Mouse (Mus musculus) MEL (cell line): ENCODE measurements at regions not wholly inside any gene's neighbourhood (a gene's known extent, or its start where the extent isn't known, plus 50 kb on each side); places are given as distances from the start of the nearest gene placed in this dataset.

ENCODE experiments used
- DNase-seq: peaks from one replicate; pipeline ENCODE4 v3.0.0; 2011; ENCODE audit warnings: low read depth, low spot score
- H3K27ac ChIP-seq: 2 replicates; pipeline ENCODE4 v1.5.1; 2012; ENCODE audit warnings: low read depth, mild to moderate bottlenecking, control low read depth, low read length, moderate library complexity; ENCODE audit not compliant: control insufficient read depth
- H3K27me3 ChIP-seq, 2 experiments: fragments of 150-350 bp in 1 of 2; sonication (generic) in 1 of 2; 2 replicates each; pipeline ENCODE4 v1.6.1; 2012; ENCODE audit warnings: low read length in 2 of 2, mild to moderate bottlenecking in 2 of 2, improper control_type of control experiment in 1 of 2, moderate library complexity in 1 of 2; ENCODE audit not compliant: insufficient read depth in 2 of 2, control insufficient read depth in 1 of 2
- H3K36me3 ChIP-seq, 2 experiments: 2 replicates each; pipeline ENCODE4 v1.6.1; 2012 to 2014; ENCODE audit warnings: low read length in 2 of 2, improper control_type of control experiment in 1 of 2, inconsistent platforms in 1 of 2, mild to moderate bottlenecking in 1 of 2; ENCODE audit not compliant: insufficient read depth in 2 of 2, control insufficient read depth in 1 of 2
- H3K4me1 ChIP-seq, 2 experiments: fragments of 150-350 bp in 1 of 2; sonication (generic) in 1 of 2; 2 replicates each; pipeline ENCODE4 v1.6.1; 2012; ENCODE audit warnings: low read length in 2 of 2, improper control_type of control experiment in 1 of 2, mild to moderate bottlenecking in 1 of 2; ENCODE audit not compliant: insufficient read depth in 2 of 2, control insufficient read depth in 1 of 2
- H3K4me3 ChIP-seq, 2 experiments: fragments of 150-350 bp in 1 of 2; sonication (generic) in 1 of 2; 2 replicates each; pipeline ENCODE4 v1.5.1; 2012; ENCODE audit warnings: low read depth in 2 of 2, low read length in 2 of 2, mild to moderate bottlenecking in 2 of 2, moderate library complexity in 2 of 2, control low read depth in 1 of 2, improper control_type of control experiment in 1 of 2; ENCODE audit not compliant: control insufficient read depth in 1 of 2, insufficient read depth in 1 of 2
- H3K79me2 ChIP-seq: 2 replicates; pipeline ENCODE4 v1.6.1; 2012; ENCODE audit warnings: mild to moderate bottlenecking, low read length, moderate library complexity; ENCODE audit not compliant: control insufficient read depth, poor library complexity, insufficient read depth
- H3K9ac ChIP-seq: 2 replicates; pipeline ENCODE4 v1.6.1; 2012; ENCODE audit warnings: low read depth, mild to moderate bottlenecking, control low read depth, low read length, moderate library complexity; ENCODE audit not compliant: control insufficient read depth, poor library complexity, severe bottlenecking
- H3K9me3 ChIP-seq: fragments of 150-350 bp; sonication (generic); replicated peaks from 2 replicates; pipeline ENCODE4 v1.6.1; 2012; ENCODE audit warnings: mild to moderate bottlenecking, low read length, improper control_type of control experiment, moderate library complexity; ENCODE audit not compliant: insufficient read depth
- BHLHE40 ChIP-seq: IDR thresholded peaks from 2 replicates; pipeline ENCODE4 v1.6.1; 2012; ENCODE audit warnings: low read depth, mild to moderate bottlenecking, inconsistent platforms, low read length, improper control_type of control experiment, borderline replicate concordance
- CHD1 ChIP-seq: IDR thresholded peaks from 2 replicates; pipeline ENCODE4 v1.6.1; 2012; ENCODE audit warnings: low read depth, mild to moderate bottlenecking, inconsistent platforms, low read length, improper control_type of control experiment
- CTCF ChIP-seq, 3 experiments: IDR thresholded peaks in 2 of 3; conservative IDR thresholded peaks in 1 of 3; 2 replicates each; pipeline ENCODE4 v1.5.1; 2011 to 2012; ENCODE audit warnings: low read length in 3 of 3, low read depth in 2 of 3, mild to moderate bottlenecking in 2 of 3, improper control_type of control experiment in 1 of 3, inconsistent platforms in 1 of 3, mixed read lengths in 1 of 3, moderate library complexity in 1 of 3; ENCODE audit not compliant: control insufficient read depth in 1 of 3, insufficient read depth in 1 of 3, poor library complexity in 1 of 3, severe bottlenecking in 1 of 3
- EP300 ChIP-seq, 2 experiments: IDR thresholded peaks; 2 replicates each; pipeline ENCODE4 v1.6.1; 2011; ENCODE audit warnings: improper control_type of control experiment in 2 of 2, low read length in 2 of 2, low read depth in 1 of 2, mild to moderate bottlenecking in 1 of 2
- GATA1 ChIP-seq: IDR thresholded peaks from 2 replicates; pipeline ENCODE4 v1.6.1; 2011; ENCODE audit warnings: low read depth, low read length, improper control_type of control experiment
- JUND ChIP-seq: IDR thresholded peaks from 2 replicates; pipeline ENCODE4 v1.6.1; 2011; ENCODE audit warnings: low read depth, mild to moderate bottlenecking, improper control_type of control experiment, low read length
- KAT2A ChIP-seq: conservative IDR thresholded peaks from 2 replicates; pipeline ENCODE4 v1.6.1; 2012; ENCODE audit warnings: low read depth, low read length, improper control_type of control experiment, inconsistent platforms
- MAX ChIP-seq: IDR thresholded peaks from 2 replicates; pipeline ENCODE4 v1.6.1; 2011; ENCODE audit warnings: low read length, improper control_type of control experiment
- MEF2A ChIP-seq: IDR thresholded peaks from 2 replicates; pipeline ENCODE4 v1.6.1; 2014; ENCODE audit warnings: low read depth, mild to moderate bottlenecking, inconsistent platforms, low read length, improper control_type of control experiment; ENCODE audit not compliant: poor library complexity, insufficient replicate concordance, severe bottlenecking; ENCODE audit errors: extremely low read depth
- MXI1 ChIP-seq: IDR thresholded peaks from 2 replicates; pipeline ENCODE4 v1.6.1; 2011; ENCODE audit warnings: mild to moderate bottlenecking, low read depth, low read length, improper control_type of control experiment
- MYC ChIP-seq: IDR thresholded peaks from 2 replicates; pipeline ENCODE4 v1.6.1; 2011; ENCODE audit warnings: low read depth, mild to moderate bottlenecking, low read length, improper control_type of control experiment, moderate library complexity
- POLR2A ChIP-seq, 2 experiments: IDR thresholded peaks; 2 replicates each; pipeline ENCODE4 v1.6.1; 2011 to 2012; ENCODE audit warnings: low read length in 2 of 2, mild to moderate bottlenecking in 2 of 2, control low read depth in 1 of 2, improper control_type of control experiment in 1 of 2, low read depth in 1 of 2, moderate library complexity in 1 of 2; ENCODE audit not compliant: control insufficient read depth in 1 of 2, insufficient read depth in 1 of 2, poor library complexity in 1 of 2
- SIN3A ChIP-seq: IDR thresholded peaks from 2 replicates; pipeline ENCODE4 v1.6.1; 2012; ENCODE audit warnings: low read length, improper control_type of control experiment, inconsistent platforms
- USF2 ChIP-seq, 2 experiments: IDR thresholded peaks; 2 replicates each; pipeline ENCODE4 v1.6.1; 2011 to 2012; ENCODE audit warnings: improper control_type of control experiment in 2 of 2, low read length in 2 of 2, borderline replicate concordance in 1 of 2, inconsistent platforms in 1 of 2, low read depth in 1 of 2, mild to moderate bottlenecking in 1 of 2; ENCODE audit not compliant: insufficient read depth in 1 of 2
- ZC3H11A ChIP-seq: IDR thresholded peaks from 2 replicates; pipeline ENCODE4 v1.6.1; 2012; ENCODE audit warnings: low read depth, mild to moderate bottlenecking, inconsistent platforms, low read length, improper control_type of control experiment

- TF ChIP-seq MYC (no peak), KAT2A (no peak), SIN3A (no peak), USF2 (IDR thresholded peaks at IDR 0.05; ENCODE audit: borderline replicate concordance in 1 of 2, insufficient read depth in 1 of 2, low read depth in 1 of 2, low read length in 2 of 2) (no peak), BHLHE40 (no peak), GATA1 (no peak), EP300 (IDR thresholded peaks at IDR 0.05; ENCODE audit: low read depth in 1 of 2, low read length in 2 of 2) (no peak), CHD1 (no peak), MAX (no peak), MXI1 (no peak), MEF2A (no peak), ZC3H11A (no peak), POLR2A (IDR thresholded peaks at IDR 0.05; ENCODE audit: control insufficient read depth in 1 of 2, insufficient read depth in 1 of 2, low read depth in 1 of 2, low read length in 2 of 2, poor library complexity in 1 of 2) (no peak), CTCF (IDR thresholded peaks at IDR 0.05 in 2 of 3, conservative IDR thresholded peaks at IDR 0.05 in 1 of 3; ENCODE audit: control insufficient read depth in 1 of 3, insufficient read depth in 1 of 3, low read depth in 2 of 3, low read length in 3 of 3, poor library complexity in 1 of 3, severe bottlenecking in 1 of 3) (no peak)
- Histone ChIP-seq H3K27ac (no peak overlapping the region), H3K79me2 (no peaks in the 10 kb centered on the region), H3K27me3 (peaks cover 27 to 33% of the 10 kb centered on the region in 2 experiments), H3K9ac (no peak overlapping the region), H3K4me1 (no peaks in the 10 kb centered on the region), H3K4me3 (no peak overlapping the region), H3K9me3 (no peaks in the 10 kb centered on the region), H3K36me3 (no peaks in the 10 kb centered on the region)
- no peak for DNase-seq
These were observed 602.1 kb downstream of the Zfp706 start for GRCm38 (mm10) chr15:36405446-36405845.

DNA sequence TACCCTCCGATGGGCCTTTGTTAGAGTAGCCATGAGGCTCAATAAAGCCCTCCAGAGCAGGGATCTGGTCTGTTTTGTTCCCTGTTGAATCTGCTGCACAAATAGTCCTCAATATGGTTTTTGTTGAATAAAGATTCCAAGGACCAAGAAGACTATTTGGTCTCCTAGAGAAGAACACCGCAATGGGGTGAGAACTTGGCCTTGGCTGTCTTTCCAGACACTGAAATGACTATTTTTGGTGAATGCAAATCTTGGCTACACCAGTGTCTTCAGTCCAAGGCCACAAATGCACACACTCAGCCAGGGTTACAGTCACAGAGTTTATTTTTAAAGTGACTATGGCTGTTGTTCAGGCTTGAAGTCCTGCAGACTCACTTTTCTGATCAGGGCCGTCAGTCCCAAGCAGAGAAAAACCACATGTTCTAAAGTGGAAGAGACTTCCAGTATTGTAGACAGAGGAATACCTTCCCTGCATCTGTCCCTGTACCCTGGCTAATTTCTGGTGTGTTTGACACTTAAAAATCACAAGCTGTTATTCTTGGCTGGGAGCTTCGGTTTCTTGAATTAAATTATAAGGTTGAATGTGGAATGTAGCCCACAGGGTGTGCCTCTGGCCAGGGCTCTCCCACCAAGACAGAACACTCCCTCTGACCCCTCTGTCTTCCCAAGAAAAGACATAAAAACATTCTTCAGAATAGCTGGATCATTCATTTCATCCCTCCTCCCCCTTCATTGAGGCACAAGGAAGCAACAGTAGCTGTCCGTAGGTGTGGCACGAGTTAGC lies 604.0 kb downstream of the Zfp706 start:
- no peaks in the 10 kb centered on the region for H3K36me3 ChIP-seq
- H3K27me3 ChIP-seq: peaks cover 16 to 19% of the 10 kb centered on the region in 2 experiments
- H3K4me1 ChIP-seq: 0 out of 4 replicates have a peak, but pooled peaks cover 0 to 7% of the 10 kb centered on the region in 2 experiments
- H3K4me3 ChIP-seq: no peak overlapping the region
- no peaks in the 10 kb centered on the region for H3K79me2 ChIP-seq
- no peak overlapping the region for H3K9ac ChIP-seq
- H3K27ac ChIP-seq: no peak overlapping the region
- H3K9me3 ChIP-seq: no peaks in the 10 kb centered on the region
- TF ChIP-seq JUND (no peak), MXI1 (no peak), CHD1 (no peak)
- no peak for DNase-seq
